Mouse (Mus musculus) gastrocnemius, postnatal 25 days (tissue): ENCODE data around the gene Kcnq2. TPM values are rescaled to one million over a fixed set of nuclear protein-coding genes. Genes with fewer than 3 reads are reported as not detected.

Experiments
- DNase-seq: peaks from one replicate; pipeline ENCODE4 v3.0.0; 2022
- total RNA-seq, 2 experiments: library from RNA; stranded (reverse); gene quantifications; 1 replicate in 1 of 2; 2 replicates in 1 of 2; pipeline ENCODE4 v1.2.3; 2021

Gene Kcnq2
- total RNA-seq, 2 experiments from 2014 or later = not detected

GRCm38 (mm10) chr2:181147546-181148317, 12.6 kb upstream of the Kcnq2 start:
- DNase-seq = no peak

GRCm38 (mm10) chr2:181146976-181147545, 12.0 kb upstream of the Kcnq2 start:
- DNase-seq = peak; percentile 68

DNA sequence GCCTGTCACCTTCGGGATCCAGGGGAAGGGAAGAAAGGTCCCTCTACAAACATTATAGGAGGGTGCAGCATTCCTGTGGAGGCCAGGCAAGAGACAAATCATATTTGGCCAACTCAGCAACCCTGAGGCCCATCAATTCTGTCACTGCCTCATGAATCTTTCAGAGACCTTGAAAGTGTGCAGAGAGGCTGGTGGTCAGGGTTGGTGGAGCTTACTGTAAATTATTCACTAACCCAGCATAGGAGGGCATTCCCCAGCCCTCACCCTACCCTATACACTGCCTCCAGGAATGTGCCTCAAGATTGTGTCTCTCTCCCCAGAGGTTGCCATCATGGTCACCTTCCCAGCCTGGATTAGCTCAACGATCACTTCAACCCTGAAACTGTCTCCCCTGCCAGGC, 9.6 kb upstream of the Kcnq2 start:
- no peak for DNase-seq

DNA sequence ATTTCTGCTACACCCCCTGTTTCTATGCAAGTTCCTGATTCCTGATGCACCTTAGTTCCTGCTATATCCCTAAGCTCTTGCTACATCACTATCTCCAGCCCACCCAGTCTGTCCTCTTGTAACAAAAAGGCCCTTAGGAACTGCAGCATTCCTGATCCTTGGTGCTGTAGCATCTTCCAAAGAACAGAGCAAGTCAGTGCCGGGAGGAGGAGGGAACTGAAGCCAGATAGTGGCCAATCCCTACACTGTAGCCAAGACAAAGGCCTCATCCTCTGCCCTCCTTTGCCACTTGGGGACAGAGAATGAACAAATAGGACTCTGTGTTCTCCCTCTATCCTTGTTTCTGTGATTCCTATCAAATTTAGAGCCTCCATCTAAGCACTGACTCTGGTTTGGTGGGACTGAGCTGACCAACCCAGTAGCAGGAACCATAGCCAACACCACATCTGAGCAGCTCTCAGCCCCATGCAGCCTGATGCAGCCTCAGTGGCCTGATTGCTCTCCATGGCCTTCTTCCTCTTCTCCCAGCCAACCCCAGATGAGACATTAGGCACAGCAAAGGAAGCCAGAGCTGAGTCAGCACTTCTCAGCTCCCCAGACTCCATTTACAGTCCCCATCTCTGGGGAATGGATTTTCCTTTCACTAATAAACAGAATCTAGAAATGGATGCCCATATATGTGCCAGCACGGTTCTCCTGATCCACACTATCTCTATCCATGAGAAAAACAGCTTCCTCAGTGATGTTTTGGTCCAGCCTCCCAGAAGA, 8.6 kb upstream of the Kcnq2 start:
- DNase-seq = no peak

DNA sequence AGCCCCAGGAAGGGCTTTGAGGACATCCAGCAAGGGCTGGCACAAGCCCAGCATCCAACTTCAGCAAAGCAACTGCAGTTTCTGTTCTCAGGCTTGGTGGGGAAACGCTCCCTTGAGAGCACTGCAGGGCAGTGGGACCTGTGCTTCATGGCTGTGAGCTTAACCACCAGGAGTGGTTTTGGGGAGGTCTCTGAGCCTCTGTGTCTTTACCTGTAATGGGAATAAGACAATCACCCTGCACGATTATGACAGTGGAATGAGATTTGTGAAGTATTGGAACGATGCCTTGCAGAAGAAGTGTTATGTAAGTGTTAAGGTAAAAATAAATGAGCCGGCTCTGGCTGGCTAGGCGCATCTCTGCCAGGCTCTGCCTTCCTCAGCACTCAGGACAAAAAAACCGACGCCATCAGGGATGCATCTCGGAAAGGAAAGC, 7.6 kb upstream of the Kcnq2 start:
- DNase-seq = no peak

DNA sequence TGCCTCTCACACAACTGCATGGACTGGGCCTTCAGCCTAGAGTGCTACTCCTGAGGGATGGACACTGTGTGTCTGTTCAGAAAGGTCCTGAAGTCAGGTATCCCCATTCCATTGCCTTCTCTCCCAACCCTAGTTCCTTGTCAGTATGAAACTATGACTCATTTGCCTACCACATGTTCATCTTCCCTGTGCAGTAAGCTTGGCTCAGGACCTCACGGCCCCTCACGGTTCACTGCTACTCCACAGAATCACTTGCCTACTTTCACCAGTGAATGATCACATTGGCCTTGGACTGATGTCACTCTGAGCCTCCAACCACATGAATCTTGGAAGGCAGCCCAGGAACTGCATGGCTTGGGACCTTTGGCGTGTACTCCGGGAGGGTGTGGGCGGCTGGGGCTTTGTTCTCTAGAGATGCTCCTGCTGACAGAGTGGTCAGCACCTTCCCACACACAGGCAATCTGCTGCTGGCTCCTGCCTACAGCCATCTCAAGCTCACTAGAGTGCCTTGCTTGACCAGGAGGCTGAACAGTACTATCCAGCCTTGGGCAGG, 4.6 kb upstream of the Kcnq2 start:
- no peak for DNase-seq

- no peak for DNase-seq
These were observed 1.8 kb upstream of the Kcnq2 start for GRCm38 (mm10) chr2:181136934-181137333.

- no peak for DNase-seq
These were observed 332 bp upstream of the Kcnq2 start for GRCm38 (mm10) chr2:181135446-181135818.

DNA sequence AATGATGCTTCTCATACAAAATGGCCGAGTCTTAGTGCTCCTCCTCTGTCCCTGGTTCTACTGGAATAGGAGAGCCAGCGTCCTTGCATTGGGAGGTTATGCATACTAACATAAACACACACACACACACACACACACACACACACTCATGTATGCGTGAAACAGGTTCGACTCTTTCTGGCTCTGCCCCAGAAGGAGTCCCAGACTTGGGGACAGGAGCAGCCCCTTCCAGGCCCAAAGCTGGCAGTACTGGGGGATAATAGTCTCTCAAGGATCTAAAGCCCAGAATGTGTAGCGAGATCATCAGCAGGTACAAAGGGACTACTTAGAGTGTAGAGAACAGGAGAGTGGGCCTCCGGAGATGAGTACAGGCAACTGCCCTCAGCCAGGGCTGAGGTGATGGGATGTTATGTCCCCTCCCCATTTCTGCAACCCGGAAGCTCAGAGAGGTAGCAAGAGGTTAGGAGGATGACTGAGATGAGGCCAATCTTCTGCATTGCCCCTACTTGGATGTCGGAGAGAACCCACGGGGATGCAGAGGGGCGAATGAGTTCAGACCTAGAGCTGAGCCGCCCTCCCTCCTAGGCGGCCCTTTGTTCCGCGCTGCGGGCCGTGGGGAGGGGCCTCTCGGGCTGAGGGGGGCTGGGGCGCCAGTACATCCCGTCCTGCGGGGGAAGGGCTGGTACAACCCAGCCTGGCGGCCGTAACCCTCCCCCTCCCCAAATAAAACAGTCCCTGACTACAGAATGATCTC, 1.1 kb downstream of the Kcnq2 start:
- DNase-seq = no peak

DNA sequence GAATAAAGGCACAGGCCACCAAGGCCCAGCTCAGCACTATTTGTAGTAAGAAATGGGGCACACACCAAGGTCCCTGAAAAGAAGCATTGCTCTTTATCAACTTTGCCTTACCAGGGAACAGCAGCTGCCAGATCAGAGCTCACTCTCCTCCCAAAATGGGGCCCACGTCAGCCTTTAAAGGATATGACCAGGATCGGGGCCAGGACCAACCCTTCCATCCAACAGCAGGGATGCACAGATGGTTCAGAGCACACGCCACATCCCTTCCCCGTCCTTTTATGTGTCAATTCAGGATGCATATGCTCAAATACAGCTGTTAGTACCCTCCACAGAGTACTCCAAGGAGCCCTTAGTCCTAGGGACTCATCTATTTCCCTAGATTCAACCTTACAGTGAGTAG, 4.9 kb downstream of the Kcnq2 start:
- DNase-seq = no peak

DNA sequence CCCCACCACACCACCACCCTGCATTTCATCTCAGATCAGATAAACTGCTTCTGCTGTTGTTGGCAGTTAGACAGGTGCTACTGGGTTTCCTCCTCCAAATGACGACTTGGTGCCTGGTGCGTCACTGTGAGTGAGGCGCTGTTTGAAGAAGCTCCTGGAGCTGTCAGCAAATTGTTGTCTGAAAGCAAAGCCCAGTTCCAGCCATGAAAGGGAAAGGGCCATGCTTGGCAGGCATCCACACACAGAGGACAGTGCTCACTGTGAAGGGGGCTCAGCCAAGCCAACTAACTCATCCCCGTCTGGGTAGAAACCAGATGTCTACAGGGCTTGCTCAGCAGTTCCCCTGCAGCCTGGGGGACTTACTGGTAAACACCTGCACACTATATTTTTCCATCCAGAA, 6.1 kb downstream of the Kcnq2 start:
- DNase-seq = no peak

- DNase-seq = no peak
These were observed 7.3 kb downstream of the Kcnq2 start for GRCm38 (mm10) chr2:181127786-181128185.

DNA sequence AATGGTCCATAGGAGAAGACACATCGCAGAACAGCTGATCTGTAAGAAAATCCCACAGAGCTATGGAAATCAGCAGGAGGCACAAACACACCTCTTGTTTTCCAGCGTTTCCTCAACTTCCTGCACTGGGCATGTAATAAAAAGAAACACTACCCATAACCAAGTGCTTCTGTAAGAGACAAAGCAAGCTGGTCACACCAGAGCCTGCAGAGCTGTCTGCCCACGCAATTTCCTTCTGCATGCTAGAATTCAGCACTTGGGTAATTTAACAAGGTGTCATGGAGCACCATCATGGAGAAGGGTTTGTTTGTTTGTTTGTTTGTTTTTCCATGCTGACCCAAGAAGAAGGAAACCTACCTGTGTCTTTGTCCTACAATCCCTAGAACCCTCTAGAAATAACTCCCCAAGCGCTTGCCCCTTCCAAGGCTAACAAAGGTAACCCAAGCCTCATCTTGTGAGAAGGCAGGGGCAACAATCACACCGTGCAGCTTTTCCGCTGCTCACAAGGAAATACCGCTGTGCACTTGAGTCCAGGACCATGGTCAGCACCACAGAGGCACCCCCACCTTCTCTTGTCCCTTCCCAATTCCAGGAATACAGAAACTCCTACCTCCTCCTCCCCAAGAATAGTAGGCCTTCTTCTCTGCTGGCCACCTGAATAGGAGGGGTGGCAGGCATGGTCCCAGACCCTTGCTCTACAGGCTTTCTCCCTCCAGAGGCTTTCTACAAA, 9.2 kb downstream of the Kcnq2 start:
- no peak for DNase-seq

- no peak for DNase-seq
These were observed 12.5 kb downstream of the Kcnq2 start for GRCm38 (mm10) chr2:181122642-181123041.

DNA sequence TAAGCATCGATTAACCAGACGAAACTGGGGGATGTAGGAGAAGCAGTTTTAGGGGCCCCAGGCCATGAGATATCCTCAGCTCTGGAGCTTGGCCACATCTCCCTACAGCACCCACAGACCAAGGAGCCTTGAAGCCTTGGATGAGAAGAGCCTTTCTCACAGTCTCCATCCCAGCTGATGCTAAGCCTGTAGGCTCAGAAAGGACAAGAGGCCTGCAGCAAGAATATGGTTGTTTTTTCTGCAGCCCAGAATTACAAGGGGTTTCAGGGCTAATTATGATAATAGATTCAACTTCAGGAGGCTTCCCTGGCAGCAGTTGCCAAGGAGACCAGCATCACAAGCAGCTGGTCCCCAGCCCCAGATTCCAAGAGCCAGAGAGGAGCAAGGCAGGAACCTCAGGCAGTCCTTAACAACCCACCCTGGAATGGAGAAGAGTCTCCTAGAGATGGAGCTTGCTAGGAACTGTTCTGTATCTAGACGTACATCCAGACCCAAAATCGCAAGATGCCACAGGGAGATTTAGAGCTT, 14.1 kb downstream of the Kcnq2 start:
- DNase-seq = no peak

DNA sequence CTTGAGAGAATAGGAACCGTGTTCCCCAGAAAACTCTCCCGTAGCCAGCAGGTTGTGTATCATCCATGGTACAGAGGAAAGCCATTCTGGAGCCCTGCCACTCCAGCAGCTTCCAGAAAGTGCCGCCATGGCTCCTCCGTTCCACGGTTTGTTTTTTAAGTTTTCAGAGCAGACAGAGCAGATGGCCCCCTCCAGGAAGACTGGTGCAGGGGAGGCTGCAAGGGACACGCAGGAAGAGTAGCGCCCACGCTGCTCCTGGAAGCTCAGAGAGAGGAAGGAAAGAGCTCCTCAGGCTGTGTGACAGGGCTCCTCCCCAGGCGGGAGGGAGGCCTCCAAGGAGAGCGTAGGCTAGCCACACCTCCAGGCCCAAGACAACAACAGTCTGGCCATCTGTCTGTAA, 15.1 kb downstream of the Kcnq2 start:
- no peak for DNase-seq

DNA sequence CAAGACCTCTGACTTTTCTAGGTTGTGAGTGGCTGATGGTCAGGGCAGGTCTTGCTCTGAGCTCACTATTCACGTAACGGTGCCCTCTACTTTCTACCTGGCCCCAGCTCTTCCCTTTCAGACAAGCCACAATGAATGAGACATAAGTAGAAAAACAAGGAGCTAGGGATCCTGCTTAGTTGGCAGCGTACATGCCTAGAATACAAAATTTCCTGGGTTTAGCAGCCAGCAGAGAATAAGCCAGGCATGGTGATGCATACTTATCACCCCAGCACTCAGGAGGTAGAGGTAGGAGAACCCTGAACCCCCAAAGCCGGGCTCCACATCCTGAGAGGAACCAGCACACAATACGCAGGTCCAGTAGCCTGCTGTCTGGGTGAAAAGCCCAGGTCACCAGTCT, 18.7 kb downstream of the Kcnq2 start:
- no peak for DNase-seq

DNA sequence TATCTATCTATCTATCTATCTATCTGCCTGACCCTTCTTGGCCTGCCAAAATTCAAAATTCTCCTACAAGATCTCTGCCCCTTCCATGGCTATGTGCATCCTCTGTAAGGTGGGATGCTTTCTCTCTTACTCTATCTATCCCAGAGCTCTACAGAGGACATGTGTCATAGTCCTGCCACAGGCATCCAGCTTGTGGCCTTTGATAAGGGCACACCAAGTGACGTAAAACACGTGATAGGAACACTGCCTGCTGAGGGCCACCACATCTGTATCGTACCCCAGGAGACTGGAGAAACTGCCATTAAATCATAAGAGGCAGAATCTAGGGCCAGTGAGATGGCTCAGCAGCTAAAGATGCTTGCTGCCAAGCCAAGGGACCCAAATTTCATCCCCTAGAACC, 19.7 kb downstream of the Kcnq2 start:
- DNase-seq = no peak

DNA sequence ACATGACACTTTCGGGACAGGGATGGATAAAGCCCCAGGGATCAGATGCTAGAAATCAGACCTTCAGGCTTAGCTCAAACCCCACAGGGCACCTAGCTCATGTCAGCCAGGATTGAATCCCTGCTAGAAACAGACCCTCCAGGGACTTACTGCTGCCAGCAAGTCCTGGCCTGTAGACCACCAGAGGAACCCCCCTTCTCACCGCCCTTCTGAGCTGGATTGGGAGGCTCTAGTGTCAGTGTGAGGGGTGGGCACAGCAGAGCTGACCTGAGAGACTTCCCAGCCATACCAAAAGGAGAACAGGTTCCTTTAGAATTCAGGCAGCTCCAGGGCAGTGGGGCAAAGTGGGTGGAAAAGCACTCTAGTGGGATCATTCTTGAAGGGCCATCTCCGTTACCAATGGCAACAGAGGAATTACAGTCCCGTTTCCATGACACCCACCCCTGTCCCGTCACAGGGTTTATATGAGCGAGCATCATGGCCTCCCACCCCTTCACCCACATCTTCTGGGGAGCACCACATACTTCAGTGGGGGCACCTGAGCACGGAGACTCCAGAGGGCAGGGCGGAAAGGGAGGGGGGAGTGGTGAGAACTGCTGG, 21.2 kb downstream of the Kcnq2 start:
- no peak for DNase-seq

DNA sequence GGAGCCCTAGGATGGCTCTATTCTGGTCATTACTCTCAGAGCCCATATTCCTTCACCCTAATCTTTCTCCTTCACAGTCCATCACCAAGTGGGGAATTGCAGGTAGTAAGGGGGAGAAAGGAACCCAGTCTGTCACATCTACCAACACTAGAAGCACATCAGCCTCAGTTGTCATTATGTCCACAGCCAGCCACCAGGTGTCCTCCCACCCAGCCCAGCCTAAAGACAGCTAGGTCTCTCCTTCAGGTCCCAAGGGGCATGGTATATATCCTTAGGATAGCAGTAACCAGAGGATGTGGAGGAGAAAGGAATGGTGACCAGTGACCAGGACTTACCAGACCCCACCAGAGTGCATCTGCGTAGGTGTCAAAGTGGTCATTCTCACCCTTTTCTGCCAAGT, 23.4 kb downstream of the Kcnq2 start:
- DNase-seq = no peak

GRCm38 (mm10) chr2:181104111-181104510, 31.0 kb downstream of the Kcnq2 start:
- no peak for DNase-seq
